In the genomic region with DNA sequence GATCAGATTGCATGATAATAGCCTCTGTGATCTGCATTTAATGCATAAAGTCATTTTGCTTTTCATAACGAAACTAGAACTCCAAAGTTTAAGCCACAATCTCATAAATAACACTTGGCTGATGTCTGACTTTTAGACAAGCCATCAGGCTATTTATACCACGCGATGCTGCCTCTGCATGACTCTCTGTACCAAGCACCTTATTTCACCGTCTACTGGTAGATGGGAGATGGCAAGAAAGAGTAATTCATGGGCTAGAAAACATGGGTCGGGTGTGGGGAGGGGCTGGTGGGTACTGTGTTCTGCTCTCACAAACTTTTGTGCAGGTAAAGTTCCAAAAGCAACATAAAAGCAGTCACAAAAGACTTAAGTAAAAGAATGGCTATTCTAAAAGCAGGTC, we compare ENCODE assay signal across 18 mouse cellular contexts. TPM values are rescaled to one million over a fixed set of nuclear protein-coding genes. Genes with fewer than 3 reads are reported as not detected.
DNase-seq lines count a peak whose midpoint lies in the region; ATAC-seq and TF ChIP-seq lines count a peak whose summit lies in the region.
"Had no signal": no experiment of that assay in that cellular context is flagged by ENCODE, and none has a peak within 500 bp of the region (broad histone marks: within the 10 kb centered on the region; RNA-seq: fewer than 3 reads in every experiment).

No protein-coding gene starts in this region.

- H3K27ac ChIP-seq in gastrocnemius, adult 2 months: peak overlapping the region; percentile 87
- peak overlapping the region; percentile 61 for H3K27ac ChIP-seq in heart, embryonic 13.5 days (replicated peaks)
- H3K27ac ChIP-seq in heart, postnatal 0 days (ENCODE audit: low read depth): peak overlapping the region; percentile 63
- H3K27ac ChIP-seq in heart, embryonic 10.5 days: no peak overlapping the region
- H3K27ac ChIP-seq: embryonic facial prominence, embryonic 12.5 days; forebrain, embryonic 15.5 days; hindbrain, embryonic 13.5 days; hindbrain, postnatal 0 days; intestine, embryonic 15.5 days had no signal

- intact Hi-C loops in gastrocnemius, adult 2 months (cut with DNase I): no loop called here
- intact Hi-C loops in gastrocnemius, postnatal 14 days (cut with DNase I; ENCODE audit: low total_unique reads): no loop called here
- intact Hi-C loops in left cerebral cortex, postnatal 25 days (cut with DNase I): no loop called here

- peaks cover 11% of the 10 kb centered on the region for H3K4me1 ChIP-seq in heart, embryonic 13.5 days
- H3K4me1 ChIP-seq in heart, postnatal 0 days (ENCODE audit: control insufficient read depth, insufficient read depth): peaks cover 12% of the 10 kb centered on the region; the same call in 1 of the 2 replicates
- peaks cover 6% of the 10 kb centered on the region; the same call in 1 of the 2 replicates for H3K4me1 ChIP-seq in heart, embryonic 10.5 days
- H3K4me1 ChIP-seq: embryonic facial prominence, embryonic 12.5 days; forebrain, embryonic 15.5 days; hindbrain, embryonic 13.5 days; intestine, embryonic 15.5 days had no signal

- no peak for DNase-seq in gastrocnemius, adult 2 months
- DNase-seq in gastrocnemius, postnatal 14 days: no peak
- no peak for DNase-seq in heart, postnatal 4 days
- DNase-seq in heart, postnatal 0 days (ENCODE audit: low spot score): no peak
- no peak for DNase-seq in heart, embryonic 10.5 days (ENCODE audit: low spot score)
- DNase-seq in left cerebral cortex, postnatal 25 days (ENCODE audit: low spot score in 2 of 2): no peak
- DNase-seq: adrenal gland, postnatal 14 days; cerebellum, adult 11-12 months; cerebellum, adult 9-10 months; cerebellum, postnatal 25 days; gastrocnemius, postnatal 10 days; kidney, adult 18-20 months had no signal

- H3K4me2 ChIP-seq in heart, embryonic 13.5 days: 0 out of 2 replicates have a peak overlapping the region, but pooled peaks have one; percentile 5
- H3K4me2 ChIP-seq in heart, postnatal 0 days (ENCODE audit: low read depth, low read length): peak overlapping the region; percentile 21; the same call in 1 of the 2 replicates
- H3K4me2 ChIP-seq: embryonic facial prominence, embryonic 12.5 days; forebrain, embryonic 15.5 days; hindbrain, embryonic 13.5 days; intestine, embryonic 15.5 days had no signal

- H3K27me3 ChIP-seq in heart, embryonic 13.5 days (replicated peaks): no peaks in the 10 kb centered on the region
- no peaks in the 10 kb centered on the region for H3K27me3 ChIP-seq in heart, postnatal 0 days (ENCODE audit: control insufficient read depth, insufficient read depth, low read length)
- no peaks in the 10 kb centered on the region for H3K27me3 ChIP-seq in heart, embryonic 10.5 days (ENCODE audit: insufficient read depth, poor library complexity, severe bottlenecking)
- H3K27me3 ChIP-seq: embryonic facial prominence, embryonic 12.5 days; forebrain, embryonic 15.5 days; hindbrain, embryonic 13.5 days; intestine, embryonic 15.5 days had no signal

- no peak for TF ChIP-seq EP300 in heart, postnatal 0 days (IDR thresholded peaks at IDR 0.05; ENCODE audit: low read depth)

- H3K9me3 ChIP-seq in heart, embryonic 13.5 days: 0 out of 2 replicates have a peak, but pooled peaks cover 5% of the 10 kb centered on the region
- no peaks in the 10 kb centered on the region for H3K9me3 ChIP-seq in heart, postnatal 0 days (replicated peaks; ENCODE audit: control insufficient read depth, low read length)
- H3K9me3 ChIP-seq in heart, embryonic 10.5 days: no peaks in the 10 kb centered on the region
- H3K9me3 ChIP-seq: embryonic facial prominence, embryonic 12.5 days; forebrain, embryonic 15.5 days; hindbrain, embryonic 13.5 days; intestine, embryonic 15.5 days had no signal

- TF ChIP-seq CTCF in gastrocnemius, adult 2 months (IDR thresholded peaks at IDR 0.05): no peak
- no peak for TF ChIP-seq CTCF in heart, postnatal 0 days (IDR thresholded peaks at IDR 0.05; ENCODE audit: low read depth)

- H3K9ac ChIP-seq in heart, embryonic 13.5 days: no peak overlapping the region
- H3K9ac ChIP-seq in heart, postnatal 0 days (replicated peaks; ENCODE audit: low read depth, low read length): no peak overlapping the region
- H3K9ac ChIP-seq: embryonic facial prominence, embryonic 12.5 days; forebrain, embryonic 15.5 days; hindbrain, embryonic 13.5 days; intestine, embryonic 15.5 days had no signal

- WGBS in heart, embryonic 13.5 days: 47% methylated on average over 5 of the region's 5 CpGs
- WGBS in heart, postnatal 0 days: 34% methylated on average over 5 of the region's 5 CpGs
- 71% methylated on average over 5 of the region's 5 CpGs for WGBS in heart, embryonic 10.5 days

- peaks cover 56% of the 10 kb centered on the region for H3K36me3 ChIP-seq in heart, embryonic 13.5 days
- H3K36me3 ChIP-seq in heart, postnatal 0 days (replicated peaks; ENCODE audit: control insufficient read depth, insufficient read depth, low read length): peaks cover 31% of the 10 kb centered on the region
- H3K36me3 ChIP-seq in heart, embryonic 10.5 days: peaks cover 28% of the 10 kb centered on the region; the same call in 1 of the 2 replicates
- H3K36me3 ChIP-seq: intestine, embryonic 15.5 days had no signal

- no peak for ATAC-seq in heart, embryonic 13.5 days (ENCODE audit: extremely low read depth, insufficient number of reproducible peaks, low FRiP score, low TSS enrichment)
- ATAC-seq in heart, postnatal 0 days (ENCODE audit: insufficient read depth, low read depth): no peak
- ATAC-seq: forebrain, embryonic 15.5 days; hindbrain, postnatal 0 days; intestine, embryonic 15.5 days had no signal

- peak overlapping the region; percentile 44 for H3K4me3 ChIP-seq in gastrocnemius, adult 2 months
- no peak overlapping the region for H3K4me3 ChIP-seq in heart, embryonic 13.5 days
- H3K4me3 ChIP-seq in heart, postnatal 0 days (ENCODE audit: low read depth, low read length): no peak overlapping the region
- no peak overlapping the region for H3K4me3 ChIP-seq in heart, embryonic 10.5 days
- H3K4me3 ChIP-seq: embryonic facial prominence, embryonic 12.5 days; forebrain, embryonic 15.5 days; hindbrain, embryonic 13.5 days; intestine, embryonic 15.5 days had no signal

RNA-seq across cellular contexts. Expression of a gene that starts 27.4 kb away (rescaled TPM):
- total RNA-seq in gastrocnemius, adult 2 months (2021): 100 to 1,000 TPM; 344 to 471 TPM
- 100 to 1,000 TPM; 309 to 389 TPM for total RNA-seq in gastrocnemius, postnatal 14 days (2021)
- 90.1 and 90.9 TPM in 2 replicates for polyA plus RNA-seq in heart, embryonic 13.5 days (2015; fragmentation: Nextera tagmentation; extraction: Ambion mirVana)
- total RNA-seq in heart, postnatal 4 days (2021): 100 to 1,000 TPM; 175 to 176 TPM
- total RNA-seq in heart, postnatal 0 days (2014; rRNA removed; ENCODE audit: low replicate concordance): 155 and 270 TPM in 2 replicates
- polyA plus RNA-seq in heart, postnatal 0 days (2015; fragmentation: Nextera tagmentation; extraction: Ambion mirVana): 135 and 159 TPM in 2 replicates
- 47.0 and 86.1 TPM in 2 replicates for polyA plus RNA-seq in heart, embryonic 10.5 days (2016; fragmentation: Nextera tagmentation; extraction: Ambion mirVana)
- total RNA-seq in left cerebral cortex, postnatal 25 days (2021): 100 to 1,000 TPM; 147 to 160 TPM

RNA-seq across cellular contexts. Expression of a gene that starts 48.6 kb away (rescaled TPM):
- total RNA-seq in gastrocnemius, adult 2 months (2021): 10 to 100 TPM; 18.0 to 21.3 TPM
- 10 to 100 TPM; 12.7 to 14.1 TPM for total RNA-seq in gastrocnemius, postnatal 14 days (2021)
- 117 and 133 TPM in 2 replicates for polyA plus RNA-seq in heart, embryonic 13.5 days (2015; fragmentation: Nextera tagmentation; extraction: Ambion mirVana)
- total RNA-seq in heart, postnatal 4 days (2021): 10 to 100 TPM; 75.3 to 76.0 TPM
- 27.2 and 33.0 TPM in 2 replicates for total RNA-seq in heart, postnatal 0 days (2014; rRNA removed; ENCODE audit: low replicate concordance)
- polyA plus RNA-seq in heart, postnatal 0 days (2015; fragmentation: Nextera tagmentation; extraction: Ambion mirVana): 66.5 and 69.9 TPM in 2 replicates
- polyA plus RNA-seq in heart, embryonic 10.5 days (2016; fragmentation: Nextera tagmentation; extraction: Ambion mirVana): 161 and 182 TPM in 2 replicates
- total RNA-seq in left cerebral cortex, postnatal 25 days (2021): 10 to 100 TPM; 16.8 to 18.1 TPM
